Mouse (Mus musculus) layer of hippocampus, adult 2 months (tissue): ENCODE measurements around the gene Bmpr2. TPM values are rescaled to one million over a fixed set of nuclear protein-coding genes. Genes with fewer than 3 reads are reported as not detected.

Experiments
- DNase-seq, 2 experiments: peaks; one replicate each; pipeline ENCODE4 v3.0.0; 2022; ENCODE audit warnings: low spot score in 2 of 2
- H3K27ac ChIP-seq: fragments of 200-600 bp; 2 replicates; pipeline ENCODE4 v1.8.1; 2022
- H3K4me3 ChIP-seq: fragments of 200-600 bp; 2 replicates; pipeline ENCODE4 v1.8.1; 2022; ENCODE audit warnings: mild to moderate bottlenecking
- CTCF ChIP-seq: fragments of 200-600 bp; conservative IDR thresholded peaks from 2 replicates; pipeline ENCODE4 v1.8.1; 2022; ENCODE audit warnings: antibody characterized with exemption, mild to moderate bottlenecking, moderate library complexity
- total RNA-seq, 2 experiments: library from RNA; stranded (reverse); gene quantifications; 2 replicates each; pipeline ENCODE4 v1.2.3; 2021

Gene Bmpr2
- total RNA-seq, 2 experiments from 2014 or later, result 90.3 to 91.2 TPM

DNA sequence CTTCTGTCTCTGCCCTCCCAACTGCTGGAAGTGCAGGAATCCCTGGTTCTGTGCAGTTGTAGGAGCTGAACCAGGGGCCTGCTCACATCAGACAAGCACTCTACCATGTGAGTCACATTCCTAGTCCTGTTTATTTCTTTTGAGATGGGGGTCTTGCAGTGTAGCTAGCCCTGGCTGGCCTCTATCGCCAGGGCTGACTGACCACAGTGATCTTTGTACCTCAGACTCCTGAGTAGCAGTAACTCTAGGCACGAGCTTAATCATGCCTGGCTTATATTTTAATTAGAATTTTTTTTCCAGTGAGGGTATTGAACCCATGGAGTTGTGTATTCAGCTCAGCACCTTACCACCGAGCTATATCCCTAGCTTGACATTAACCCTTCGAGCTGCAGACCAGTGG, 128.0 kb downstream of the Bmpr2 start:
- H3K27ac ChIP-seq, result no peak overlapping the region
- no peak overlapping the region for H3K4me3 ChIP-seq
- TF ChIP-seq CTCF, result no peak
- no peak for DNase-seq

DNA sequence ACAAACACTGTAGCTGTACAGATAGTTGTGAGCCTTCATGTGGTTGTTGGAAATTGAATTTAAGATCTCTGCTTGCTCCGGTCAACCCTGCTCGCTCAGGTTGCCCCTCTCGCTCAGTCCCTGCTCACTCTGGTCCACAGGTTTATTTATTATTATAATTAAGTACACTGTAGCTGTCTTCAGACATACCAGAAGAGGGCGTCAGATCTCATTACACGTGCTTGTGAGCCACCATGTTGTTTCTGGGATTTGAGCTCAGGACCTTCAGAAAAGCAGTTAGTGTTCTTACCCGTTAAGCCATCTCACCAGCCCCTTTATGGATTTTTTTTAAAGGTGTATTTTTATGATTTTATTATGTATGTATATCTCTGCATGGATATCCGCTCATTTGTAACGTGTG, 129.6 kb downstream of the Bmpr2 start:
- H3K27ac ChIP-seq, result no peak overlapping the region
- H3K4me3 ChIP-seq, result no peak overlapping the region
- no peak for DNase-seq
- peak; percentile 33; the same call in 1 of the 2 replicates for TF ChIP-seq CTCF

DNA sequence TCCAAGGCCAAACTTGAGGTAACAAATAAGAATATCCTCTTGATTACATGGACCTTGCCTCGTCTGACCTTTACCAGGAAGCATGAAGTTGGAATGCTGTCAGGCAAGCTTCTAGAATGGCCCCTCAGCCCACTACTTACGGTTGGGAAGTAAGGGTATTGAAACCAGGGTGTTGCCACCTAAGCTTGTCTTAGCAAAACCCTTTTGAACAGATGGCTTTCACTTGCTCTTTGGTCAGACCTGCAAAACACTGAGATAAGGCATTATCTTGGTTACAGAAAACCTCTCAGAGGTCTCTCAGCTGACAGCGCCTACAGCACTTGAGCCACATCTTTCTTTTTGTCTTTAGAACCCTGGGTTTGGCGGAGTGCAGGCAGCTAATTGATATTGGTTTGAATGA, 130.8 kb downstream of the Bmpr2 start:
- H3K27ac ChIP-seq, result no peak overlapping the region

DNA sequence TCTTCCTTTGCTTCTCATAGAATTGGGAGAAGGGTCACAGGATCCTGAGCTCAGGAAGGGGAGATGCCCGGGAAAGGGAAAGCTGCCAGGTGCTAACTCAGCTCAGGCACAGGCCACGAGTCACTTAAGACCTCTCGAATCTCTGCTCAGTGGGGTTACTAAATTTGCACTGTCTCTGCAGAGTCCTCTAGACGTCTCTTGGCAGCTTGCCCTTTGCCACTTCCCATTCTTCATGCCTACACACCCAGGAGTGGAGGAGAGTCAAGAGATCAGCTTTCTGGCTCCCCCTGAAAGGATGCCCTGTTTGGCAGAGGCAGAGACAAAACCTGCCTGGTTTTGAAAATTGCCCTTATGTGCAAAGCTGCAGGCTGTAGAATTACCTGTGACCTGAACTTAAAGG, 132.3 kb downstream of the Bmpr2 start:
- Histone ChIP-seq H3K4me3 (no peak overlapping the region), H3K27ac (no peak overlapping the region)
- no peak for TF ChIP-seq CTCF
- DNase-seq, result no peak

More for the DNA sequence above, 130.8 kb downstream of the Bmpr2 start:
- no peak for TF ChIP-seq CTCF
- DNase-seq, result no peak
- no peak overlapping the region for H3K4me3 ChIP-seq

- no peak for DNase-seq
- H3K27ac ChIP-seq, result no peak overlapping the region
- no peak overlapping the region for H3K4me3 ChIP-seq
- TF ChIP-seq CTCF, result no peak
Observed at GRCm38 (mm10) chr1:59897147-59897798, 134.1 kb downstream of the Bmpr2 start.

DNA sequence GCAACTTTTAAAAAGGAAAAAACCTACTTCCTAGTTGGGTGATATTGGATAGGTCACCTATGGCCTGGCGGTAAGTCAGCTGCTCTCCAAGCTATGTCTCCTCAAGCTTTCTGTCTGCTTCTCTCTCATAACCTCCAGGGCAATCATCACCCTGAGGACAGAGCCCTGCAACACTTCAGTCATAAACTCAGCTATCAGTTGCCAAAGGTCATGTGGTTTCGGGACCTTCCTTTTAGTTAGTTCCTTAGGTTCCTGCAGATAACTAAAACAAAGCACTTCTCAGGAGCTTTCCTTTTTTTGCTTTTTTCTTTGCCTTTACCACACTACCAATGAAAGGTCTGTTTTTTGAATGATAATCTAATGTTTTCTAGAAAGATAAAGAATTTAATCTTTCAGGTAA, 136.5 kb downstream of the Bmpr2 start:
- no peak for DNase-seq
- no peak overlapping the region for H3K4me3 ChIP-seq
- H3K27ac ChIP-seq, result no peak overlapping the region
- no peak for TF ChIP-seq CTCF

DNA sequence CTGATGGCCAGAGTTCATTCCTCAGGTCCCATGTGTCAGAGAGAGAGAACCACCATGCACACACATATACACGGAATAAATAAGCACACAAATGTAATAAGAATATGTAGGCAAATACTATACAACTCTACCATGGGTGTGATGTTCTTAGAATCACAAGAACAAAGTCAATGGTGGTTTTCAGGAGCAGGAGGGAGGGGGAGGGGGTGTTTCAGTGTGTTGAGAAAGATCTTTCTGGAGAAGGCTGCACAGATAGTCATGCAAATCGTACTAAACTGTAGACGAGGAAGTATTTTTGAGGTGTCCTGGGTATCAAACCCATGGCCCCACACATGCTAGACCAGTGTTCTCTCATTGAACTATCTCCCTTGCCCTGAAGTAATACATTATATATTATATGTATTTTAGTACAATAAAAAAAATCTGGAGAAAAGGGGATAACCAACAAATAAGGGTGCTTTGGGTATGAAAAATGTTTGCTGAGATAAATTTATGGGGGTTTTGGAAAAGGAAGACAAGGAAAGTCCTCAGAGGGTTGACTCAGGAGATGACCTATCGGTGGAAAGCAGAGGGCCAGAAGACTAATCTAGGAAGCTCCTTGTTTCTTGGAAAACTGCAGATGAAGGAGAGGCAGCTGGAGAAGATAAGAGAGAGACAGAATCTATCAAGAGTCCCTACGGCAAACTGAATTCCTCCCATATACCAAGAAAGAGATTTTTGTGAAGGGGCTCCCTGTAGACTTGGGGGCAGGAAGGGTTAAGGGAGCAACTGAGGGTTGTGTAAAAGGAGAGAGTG, 138.1 kb downstream of the Bmpr2 start:
- no peak for TF ChIP-seq CTCF
- no peak overlapping the region for H3K27ac ChIP-seq
- DNase-seq, result no peak
- no peak overlapping the region for H3K4me3 ChIP-seq

- Histone ChIP-seq H3K27ac (no peak overlapping the region), H3K4me3 (no peak overlapping the region)
- no peak for TF ChIP-seq CTCF
- no peak for DNase-seq
Observed at GRCm38 (mm10) chr1:59902634-59903033, 139.4 kb downstream of the Bmpr2 start.

DNA sequence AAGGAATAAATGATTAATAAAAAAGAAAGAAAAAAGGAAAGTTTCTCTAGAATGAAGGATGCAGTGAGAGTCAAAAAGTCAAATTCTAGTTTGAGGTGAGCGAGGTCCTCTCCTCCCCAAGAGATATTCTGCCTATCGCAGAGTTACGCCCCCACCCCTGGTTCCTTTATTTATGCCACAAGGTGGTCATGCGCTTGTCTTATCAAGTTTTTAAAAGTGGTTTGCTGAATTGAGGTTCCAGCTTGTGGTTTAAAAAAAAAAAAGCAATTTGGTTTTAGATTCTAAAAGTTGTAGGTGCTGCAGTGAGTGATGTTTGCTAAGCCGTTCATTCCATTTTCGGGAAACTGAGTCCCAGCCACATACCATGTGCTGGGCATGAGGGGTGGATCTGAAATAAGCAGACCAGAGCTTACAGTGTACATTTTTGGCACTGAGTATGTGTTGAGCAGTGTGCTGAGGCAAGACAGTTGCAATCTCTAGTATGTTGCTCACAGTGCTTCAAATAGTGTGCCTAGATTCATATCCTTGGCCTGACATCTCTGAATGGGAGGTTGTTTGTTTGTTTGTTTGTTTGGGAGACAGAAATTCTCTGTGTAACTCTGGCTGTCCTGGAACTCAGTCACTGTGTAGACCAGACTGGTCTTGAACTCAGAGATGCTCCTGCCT, 141.6 kb downstream of the Bmpr2 start:
- TF ChIP-seq CTCF, result no peak
- no peak for DNase-seq
- H3K4me3 ChIP-seq, result no peak overlapping the region
- H3K27ac ChIP-seq, result no peak overlapping the region

DNA sequence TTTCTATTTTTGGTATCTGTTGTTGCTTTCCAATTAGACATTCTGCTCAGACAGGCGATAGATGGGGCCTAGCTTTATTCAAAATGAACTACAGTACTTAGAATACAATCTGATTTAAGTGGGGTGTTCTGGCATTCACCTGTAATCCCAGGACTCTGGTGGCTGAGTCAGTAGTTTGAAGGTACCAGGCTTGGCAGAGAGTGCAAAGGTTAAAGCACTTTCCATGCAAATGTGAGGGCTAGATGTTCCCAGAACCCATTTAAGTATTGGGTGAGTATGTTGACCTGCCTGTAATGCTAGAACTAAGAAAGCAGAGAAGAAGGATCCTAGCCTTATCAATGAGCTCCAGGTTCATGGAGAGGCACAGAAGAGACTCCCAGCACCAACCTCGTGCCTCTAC, 142.7 kb downstream of the Bmpr2 start:
- no peak for TF ChIP-seq CTCF
- Histone ChIP-seq H3K27ac (no peak overlapping the region), H3K4me3 (no peak overlapping the region)
- DNase-seq, result no peak

DNA sequence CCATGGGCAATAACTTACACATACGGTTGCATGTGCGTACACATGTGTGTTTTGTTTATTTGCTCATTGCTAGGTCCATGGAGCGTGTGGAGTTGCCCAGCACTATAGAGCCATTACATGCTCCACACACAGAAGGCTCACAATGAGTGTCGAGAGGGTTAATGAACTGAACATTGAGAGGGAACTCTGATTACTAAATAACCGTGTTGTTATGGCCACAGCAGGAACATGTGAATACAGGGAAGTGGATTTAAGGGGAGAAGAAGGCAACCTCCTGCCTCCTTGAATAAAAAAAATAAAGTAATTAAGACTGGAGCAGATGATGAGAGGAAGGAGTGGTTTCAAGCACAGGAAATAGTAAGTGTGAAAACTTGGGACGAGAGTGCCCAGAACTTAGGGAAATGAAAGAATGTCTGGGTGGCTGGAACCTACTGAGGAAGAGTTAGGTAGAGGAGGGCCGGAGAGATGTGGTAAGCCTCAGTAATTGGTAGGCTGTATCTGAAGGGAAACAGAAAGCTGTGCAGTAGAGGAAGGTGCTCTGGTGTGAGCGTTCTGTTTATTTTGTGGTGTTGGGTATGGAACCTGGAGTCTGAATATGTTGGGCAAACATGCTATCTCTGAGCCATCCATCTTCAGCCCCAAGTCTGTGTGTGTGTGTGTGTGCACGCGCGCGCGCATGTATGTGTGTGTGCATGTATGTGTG, 143.8 kb downstream of the Bmpr2 start:
- Histone ChIP-seq H3K27ac (no peak overlapping the region), H3K4me3 (no peak overlapping the region)
- no peak for DNase-seq
- no peak for TF ChIP-seq CTCF

GRCm38 (mm10) chr1:59907700-59908099, 144.5 kb downstream of the Bmpr2 start:
- TF ChIP-seq CTCF, result no peak
- no peak for DNase-seq
- H3K4me3 ChIP-seq, result no peak overlapping the region
- H3K27ac ChIP-seq, result no peak overlapping the region

- TF ChIP-seq CTCF, result no peak
Observed at GRCm38 (mm10) chr1:59910941-59911340, 147.7 kb downstream of the Bmpr2 start.

More at GRCm38 (mm10) chr1:59910941-59911340, 147.7 kb downstream of the Bmpr2 start:
- no peak for DNase-seq
- H3K4me3 ChIP-seq, result no peak overlapping the region
- H3K27ac ChIP-seq, result no peak overlapping the region
